Mouse (Mus musculus): Measurements from ENCODE around the gene Crct1. TPM values are rescaled to one million over a fixed set of nuclear protein-coding genes. Genes with fewer than 3 reads are reported as not detected.

Crct1 gene
- polyA plus RNA-seq (2015; fragmentation: Nextera tagmentation; extraction: Ambion mirVana) = not detected in 2 replicates

DNA sequence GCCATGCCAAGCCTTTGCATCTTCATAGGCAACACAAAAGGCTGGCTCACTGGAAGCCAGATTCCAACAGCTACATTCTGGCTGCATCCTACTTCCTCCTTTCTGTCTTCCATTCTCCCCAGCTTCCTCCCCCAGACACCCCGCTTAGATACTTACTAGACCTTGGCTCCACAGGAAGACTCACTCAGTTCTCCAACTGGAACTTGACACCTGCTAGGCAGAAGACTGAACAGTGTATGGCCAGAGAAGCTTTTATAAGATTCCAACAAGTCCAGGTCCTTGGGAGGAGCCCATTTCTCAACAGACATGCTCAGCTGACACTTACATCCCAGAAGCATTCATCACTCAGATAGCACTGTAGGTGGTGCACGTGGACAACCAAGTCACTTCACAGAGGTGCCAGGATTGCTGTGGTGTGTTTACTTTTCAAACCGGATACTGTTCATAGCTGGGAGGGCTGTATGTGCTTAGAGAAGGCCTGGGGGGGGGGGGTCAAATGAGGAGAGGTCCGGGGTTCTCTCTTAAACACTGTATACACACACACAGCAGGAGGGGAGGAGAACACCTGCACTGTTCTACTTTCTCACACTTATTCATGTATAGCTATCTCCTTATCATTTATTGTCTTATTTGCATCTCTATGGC is at the start of gene Crct1:
TSS of gene Crct1 (minus strand) at position 228 of the 645 bp plus-strand sequence.
- Histone ChIP-seq H3K4me2 (peak within 1 kb of the TSS; percentile 82), H3K9me3 (replicated peaks) (no peaks in the 10 kb centered on the region), H3K27me3 (no peaks in the 10 kb centered on the region), H3K4me1 (peaks cover 3% of the 10 kb centered on the region; the same call in 1 of the 2 replicates), H3K9ac (peak within 1 kb of the TSS; percentile 67), H3K36me3 (ENCODE audit: poor library complexity, severe bottlenecking) (no peaks in the 10 kb centered on the region), H3K4me3 (peak within 1 kb of the TSS; percentile 49), H3K27ac (no peak within 1 kb of the TSS; the same call in 1 of the 2 replicates)
- WGBS = 53% methylated on average over 4 of the region's 4 CpGs
- no peak for ATAC-seq

DNA sequence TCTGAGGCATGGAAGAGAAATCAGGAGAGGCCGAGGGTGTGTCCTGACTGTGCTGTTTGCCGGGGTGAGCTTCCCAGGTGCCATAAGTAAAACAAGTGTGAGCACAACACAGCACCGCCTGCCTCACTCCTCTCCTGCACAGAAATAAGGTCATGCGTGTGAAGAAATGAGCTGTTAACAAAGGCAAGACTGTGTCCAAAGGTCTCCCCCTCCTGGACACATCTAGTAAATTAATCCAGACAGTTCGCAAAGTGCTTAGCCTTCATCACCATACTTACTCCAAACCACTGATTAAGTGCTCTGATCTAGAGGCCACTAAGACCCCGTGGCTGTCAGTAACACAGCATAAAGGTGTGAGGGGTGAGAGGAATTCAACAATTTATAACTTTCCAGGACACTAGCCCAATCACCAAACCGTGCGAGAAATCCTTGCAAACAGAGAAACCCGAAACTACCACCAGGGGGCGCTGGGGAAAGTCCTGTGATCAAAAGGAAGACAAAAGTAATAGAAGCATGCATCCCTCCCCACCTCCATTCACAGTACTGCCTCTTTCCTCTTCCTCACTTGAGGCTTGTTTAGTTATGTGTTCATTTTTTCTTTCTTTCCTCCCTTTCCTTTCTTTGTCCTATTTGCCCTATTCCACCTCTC is 37.5 kb upstream of the Crct1 start:
- H3K27me3 ChIP-seq = no peaks in the 10 kb centered on the region
- H3K27ac ChIP-seq = no peak overlapping the region
- H3K36me3 ChIP-seq (ENCODE audit: poor library complexity, severe bottlenecking) = no peaks in the 10 kb centered on the region
- no peaks in the 10 kb centered on the region for H3K4me1 ChIP-seq
- no peak overlapping the region for H3K4me3 ChIP-seq
- H3K9ac ChIP-seq = no peak overlapping the region
- no peak overlapping the region for H3K4me2 ChIP-seq
- H3K9me3 ChIP-seq (replicated peaks) = no peaks in the 10 kb centered on the region
- ATAC-seq = no peak
- 59% methylated on average over 10 of the region's 10 CpGs for WGBS

GRCm38 (mm10) chr3:93050182-93050581 is 34.7 kb upstream of the Crct1 start:
- H3K4me1 ChIP-seq = no peaks in the 10 kb centered on the region
- H3K9me3 ChIP-seq (replicated peaks) = no peaks in the 10 kb centered on the region
- H3K27ac ChIP-seq = no peak overlapping the region
- H3K27me3 ChIP-seq = no peaks in the 10 kb centered on the region
- no peak overlapping the region for H3K4me3 ChIP-seq
- no peak overlapping the region for H3K4me2 ChIP-seq
- no peak for ATAC-seq
- H3K36me3 ChIP-seq (ENCODE audit: poor library complexity, severe bottlenecking) = no peaks in the 10 kb centered on the region
- H3K9ac ChIP-seq = no peak overlapping the region
- 84% methylated on average over 1 of the region's 1 CpGs for WGBS

DNA sequence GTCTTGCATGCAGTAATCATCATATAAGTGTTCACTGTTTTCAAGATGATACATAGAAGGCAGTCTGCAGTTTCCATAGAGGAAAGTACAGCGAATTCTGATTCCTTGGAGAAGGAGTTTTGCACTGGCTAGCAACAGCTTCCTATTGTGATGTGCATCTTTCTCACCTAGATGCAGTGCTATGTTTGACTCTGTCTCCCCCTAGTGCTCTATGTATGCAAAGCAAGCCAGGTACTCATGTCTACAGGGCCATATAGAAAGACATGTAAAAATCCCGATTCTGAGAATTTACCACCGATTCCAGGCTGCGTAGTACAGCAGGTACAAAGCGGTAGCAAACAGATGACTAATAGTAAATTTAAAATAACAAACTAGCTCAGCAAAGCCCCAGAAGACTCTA is 16.0 kb upstream of the Crct1 start:
- peak; percentile 92 for ATAC-seq
- no peaks in the 10 kb centered on the region for H3K9me3 ChIP-seq (replicated peaks)
- H3K4me2 ChIP-seq = no peak overlapping the region
- H3K27me3 ChIP-seq = no peaks in the 10 kb centered on the region
- H3K36me3 ChIP-seq (ENCODE audit: poor library complexity, severe bottlenecking) = no peaks in the 10 kb centered on the region
- WGBS = 54% methylated on average over 5 of the region's 5 CpGs
- no peak overlapping the region for H3K27ac ChIP-seq
- no peaks in the 10 kb centered on the region for H3K4me1 ChIP-seq
- H3K9ac ChIP-seq = no peak overlapping the region
- H3K4me3 ChIP-seq = no peak overlapping the region

- Histone ChIP-seq H3K36me3 (ENCODE audit: poor library complexity, severe bottlenecking) (no peaks in the 10 kb centered on the region), H3K27ac (no peak overlapping the region), H3K9ac (no peak overlapping the region), H3K4me3 (no peak overlapping the region), H3K4me1 (no peaks in the 10 kb centered on the region), H3K27me3 (no peaks in the 10 kb centered on the region), H3K9me3 (replicated peaks) (no peaks in the 10 kb centered on the region), H3K4me2 (no peak overlapping the region)
- no peak for ATAC-seq
- 85% methylated on average over 2 of the region's 2 CpGs for WGBS
Measured at GRCm38 (mm10) chr3:93025486-93025885, 10.0 kb upstream of the Crct1 start.

- no peak for ATAC-seq
Measured at GRCm38 (mm10) chr3:93023411-93024184, 8.1 kb upstream of the Crct1 start.

DNA sequence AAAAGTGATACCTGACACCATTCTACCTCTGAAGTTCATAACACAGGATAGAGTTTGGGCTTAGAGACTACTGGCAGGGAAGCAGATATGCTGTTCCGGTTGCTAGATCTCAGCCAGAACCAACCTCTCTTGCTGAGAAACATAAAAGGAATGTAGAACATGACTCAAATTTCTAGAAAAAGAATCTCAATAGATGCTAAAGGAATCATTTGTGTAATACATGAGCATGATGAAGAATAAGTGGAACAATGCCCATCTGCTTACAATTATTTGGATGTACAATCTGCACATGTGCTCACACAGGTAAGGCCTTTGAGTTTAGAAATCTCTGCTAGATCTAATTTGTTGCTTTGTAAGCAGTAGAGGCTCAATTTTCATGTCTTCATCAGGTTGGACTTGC is 5.7 kb upstream of the Crct1 start:
- Histone ChIP-seq H3K9ac (no peak overlapping the region), H3K4me1 (no peaks in the 10 kb centered on the region), H3K4me3 (no peak overlapping the region), H3K4me2 (no peak overlapping the region), H3K27me3 (no peaks in the 10 kb centered on the region), H3K9me3 (replicated peaks) (no peaks in the 10 kb centered on the region), H3K27ac (no peak overlapping the region), H3K36me3 (ENCODE audit: poor library complexity, severe bottlenecking) (no peaks in the 10 kb centered on the region)
- WGBS = 98% methylated on average over 1 of the region's 1 CpGs
- ATAC-seq = no peak

More at GRCm38 (mm10) chr3:93023411-93024184, 8.1 kb upstream of the Crct1 start:
- no peaks in the 10 kb centered on the region for H3K9me3 ChIP-seq (replicated peaks)
- H3K4me1 ChIP-seq = no peaks in the 10 kb centered on the region
- H3K36me3 ChIP-seq (ENCODE audit: poor library complexity, severe bottlenecking) = no peaks in the 10 kb centered on the region
- no peak overlapping the region for H3K27ac ChIP-seq
- no peak overlapping the region for H3K9ac ChIP-seq
- H3K4me3 ChIP-seq = no peak overlapping the region
- no peak overlapping the region for H3K4me2 ChIP-seq
- WGBS = 84% methylated on average over 3 of the region's 3 CpGs
- no peaks in the 10 kb centered on the region for H3K27me3 ChIP-seq

- Histone ChIP-seq H3K36me3 (ENCODE audit: poor library complexity, severe bottlenecking) (no peaks in the 10 kb centered on the region), H3K27ac (no peak within 1 kb of the TSS), H3K4me3 (no peak within 1 kb of the TSS), H3K9me3 (replicated peaks) (no peaks in the 10 kb centered on the region), H3K4me1 (peaks cover 2% of the 10 kb centered on the region; the same call in 1 of the 2 replicates), H3K9ac (no peak within 1 kb of the TSS), H3K27me3 (no peaks in the 10 kb centered on the region), H3K4me2 (no peak within 1 kb of the TSS)
- WGBS = 96% methylated on average over 2 of the region's 2 CpGs
- ATAC-seq = no peak
Measured at GRCm38 (mm10) chr3:93018960-93019359, 3.5 kb upstream of the Crct1 start, which contains the start of gene Lce1m. Lce1m (minus strand) TSS chr3:93019060.

DNA sequence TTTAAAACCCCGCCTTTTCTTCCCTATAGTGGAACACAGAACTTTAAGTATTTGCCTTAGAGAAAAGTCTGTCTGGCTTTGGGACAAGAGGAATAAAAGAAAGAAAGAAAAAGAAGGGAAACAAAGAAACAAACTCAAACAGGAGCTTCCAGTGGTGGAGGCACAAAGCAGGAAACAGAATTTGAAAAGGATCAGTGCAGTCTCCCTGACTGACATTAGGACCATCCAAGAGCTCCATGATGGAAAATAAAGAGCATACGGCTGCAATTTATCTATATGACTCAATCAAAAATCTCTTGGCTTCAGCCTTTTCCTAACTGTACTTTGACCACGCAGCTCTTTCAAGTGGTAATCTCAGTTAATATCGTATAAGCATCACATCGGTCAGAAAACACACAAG is 616 bp downstream of the Crct1 start:
- H3K4me1 ChIP-seq = peaks cover 3% of the 10 kb centered on the region; the same call in 1 of the 2 replicates
- no peaks in the 10 kb centered on the region for H3K9me3 ChIP-seq (replicated peaks)
- peak overlapping the region; percentile 67 for H3K9ac ChIP-seq
- H3K27ac ChIP-seq = no peak overlapping the region
- 20% methylated on average over 5 of the region's 5 CpGs for WGBS
- ATAC-seq = peak; percentile 46; the same call in 1 of the 2 replicates
- peak overlapping the region; percentile 49 for H3K4me3 ChIP-seq
- H3K36me3 ChIP-seq (ENCODE audit: poor library complexity, severe bottlenecking) = no peaks in the 10 kb centered on the region
- no peaks in the 10 kb centered on the region for H3K27me3 ChIP-seq
- H3K4me2 ChIP-seq = peak overlapping the region; percentile 82

GRCm38 (mm10) chr3:93014378-93014801 is 1.1 kb downstream of the Crct1 start:
- H3K9me3 ChIP-seq (replicated peaks) = no peaks in the 10 kb centered on the region
- peaks cover 3% of the 10 kb centered on the region; the same call in 1 of the 2 replicates for H3K4me1 ChIP-seq
- under 1% methylated on average over 24 of the region's 24 CpGs for WGBS
- peak; percentile 94 for ATAC-seq
- H3K36me3 ChIP-seq (ENCODE audit: poor library complexity, severe bottlenecking) = no peaks in the 10 kb centered on the region
- H3K4me3 ChIP-seq = peak overlapping the region; percentile 49
- no peak overlapping the region; the same call in 1 of the 2 replicates for H3K27ac ChIP-seq
- peak overlapping the region; percentile 67 for H3K9ac ChIP-seq
- H3K27me3 ChIP-seq = no peaks in the 10 kb centered on the region
- H3K4me2 ChIP-seq = peak overlapping the region; percentile 82

- peak; percentile 57; the same call in 1 of the 2 replicates for ATAC-seq
- Histone ChIP-seq H3K36me3 (ENCODE audit: poor library complexity, severe bottlenecking) (no peaks in the 10 kb centered on the region), H3K27ac (no peak overlapping the region), H3K4me3 (no peak overlapping the region), H3K4me2 (no peak overlapping the region), H3K27me3 (no peaks in the 10 kb centered on the region), H3K9ac (no peak overlapping the region), H3K9me3 (replicated peaks) (no peaks in the 10 kb centered on the region), H3K4me1 (peaks cover 4% of the 10 kb centered on the region; the same call in 1 of the 2 replicates)
- 41% methylated on average over 4 of the region's 4 CpGs for WGBS
Measured at GRCm38 (mm10) chr3:93002843-93003242, 12.6 kb downstream of the Crct1 start.

DNA sequence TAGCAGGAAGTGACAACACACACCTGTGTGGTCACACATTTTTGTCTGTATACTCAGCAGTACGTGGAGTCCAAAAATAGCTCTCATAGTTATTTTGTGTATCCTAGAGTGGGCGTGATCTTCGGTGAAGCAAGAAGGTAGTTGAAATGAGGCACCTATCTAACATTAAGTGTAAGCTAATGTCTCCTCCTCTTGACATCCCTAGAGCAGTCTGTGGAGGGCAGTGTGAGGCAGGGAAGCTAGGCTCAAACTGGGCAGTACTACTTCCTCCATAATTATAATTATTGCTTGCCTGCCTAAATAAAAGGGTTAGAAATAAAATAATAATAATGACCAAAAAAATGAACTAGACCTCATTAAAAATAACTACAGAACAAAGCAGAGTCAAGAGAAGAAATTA is 14.9 kb downstream of the Crct1 start:
- ATAC-seq = no peak
- Histone ChIP-seq H3K36me3 (ENCODE audit: poor library complexity, severe bottlenecking) (no peaks in the 10 kb centered on the region), H3K4me1 (peaks cover 4% of the 10 kb centered on the region; the same call in 1 of the 2 replicates), H3K9me3 (replicated peaks) (no peaks in the 10 kb centered on the region), H3K9ac (no peak overlapping the region), H3K27me3 (no peaks in the 10 kb centered on the region), H3K27ac (no peak overlapping the region), H3K4me2 (no peak overlapping the region), H3K4me3 (no peak overlapping the region)
- 88% methylated on average over 3 of the region's 3 CpGs for WGBS
